Mouse (Mus musculus): ENCODE results near the gene Rfx7.
"Not testable (repeated sequence)": the region's sequence is repeated elsewhere in the genome, so short reads cannot be mapped to it uniquely, and the experiment has no call there.

The Rfx7 gene

DNA sequence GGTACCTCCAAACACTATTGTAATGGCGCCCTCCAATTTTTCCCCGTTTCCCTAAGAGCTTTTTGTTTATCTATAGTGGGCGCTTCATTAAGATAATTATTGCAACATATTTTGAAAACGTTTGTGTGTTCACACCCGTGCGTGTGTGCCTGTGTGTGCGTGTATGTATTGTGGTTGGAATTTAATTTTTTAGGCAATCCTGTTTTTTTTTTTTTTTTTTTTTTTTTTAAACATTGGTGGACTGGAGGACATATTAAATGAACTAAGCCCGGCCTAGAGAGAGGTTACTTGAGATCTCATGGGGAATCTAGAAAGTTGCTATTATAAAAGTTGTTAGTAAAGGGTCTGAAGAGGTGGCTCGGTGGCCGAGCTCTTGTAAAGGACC lies 131.5 kb downstream of the Rfx7 start:
- in situ Hi-C loops (cut with MseI, MboI): no loop called here

DNA sequence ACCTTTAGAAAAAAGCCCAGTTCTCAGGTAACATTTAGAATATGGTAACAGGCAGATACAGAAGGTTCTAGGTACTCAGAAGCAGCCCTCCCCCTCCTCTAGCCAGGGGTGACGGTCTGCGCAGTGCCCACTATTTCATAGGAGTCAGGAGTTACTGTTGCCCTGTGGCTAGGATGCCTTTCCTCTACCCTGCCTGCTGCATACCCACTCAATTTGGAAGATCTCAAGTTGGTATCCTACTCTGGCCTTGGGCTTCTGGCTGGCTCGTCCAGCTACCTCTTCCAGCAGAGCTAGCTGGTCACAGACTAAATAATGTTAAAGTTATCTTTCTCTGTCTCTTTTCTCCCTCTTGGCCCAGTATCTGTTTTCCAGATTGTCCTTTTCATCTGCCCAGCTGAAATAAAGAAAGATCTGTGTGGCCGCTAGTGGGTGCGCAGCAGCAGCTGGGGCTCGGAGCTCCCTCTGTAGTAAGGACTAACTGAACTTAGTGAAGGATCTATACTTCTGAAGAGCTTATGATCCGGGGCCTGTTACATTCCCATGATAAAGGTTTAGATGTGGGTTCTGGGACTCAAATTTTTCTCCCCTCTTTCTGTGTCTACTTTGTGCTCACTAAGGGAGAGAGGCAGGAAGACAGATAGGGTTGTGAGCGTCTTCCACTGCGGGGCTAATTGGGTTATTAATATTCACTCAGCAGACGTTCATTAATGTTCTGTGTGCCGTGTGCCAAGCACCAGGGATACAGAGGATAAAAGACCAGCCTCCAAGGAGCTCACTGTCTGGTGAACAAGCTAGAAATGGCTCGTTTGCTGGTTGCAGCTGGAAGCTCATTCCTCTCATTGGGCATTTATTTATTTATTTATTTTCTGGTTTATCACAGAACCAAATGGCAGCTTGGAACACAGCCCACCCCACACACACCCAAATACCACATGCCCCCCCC lies 132.6 kb downstream of the Rfx7 start:
- in situ Hi-C loops (cut with MseI, MboI): no loop called here

DNA sequence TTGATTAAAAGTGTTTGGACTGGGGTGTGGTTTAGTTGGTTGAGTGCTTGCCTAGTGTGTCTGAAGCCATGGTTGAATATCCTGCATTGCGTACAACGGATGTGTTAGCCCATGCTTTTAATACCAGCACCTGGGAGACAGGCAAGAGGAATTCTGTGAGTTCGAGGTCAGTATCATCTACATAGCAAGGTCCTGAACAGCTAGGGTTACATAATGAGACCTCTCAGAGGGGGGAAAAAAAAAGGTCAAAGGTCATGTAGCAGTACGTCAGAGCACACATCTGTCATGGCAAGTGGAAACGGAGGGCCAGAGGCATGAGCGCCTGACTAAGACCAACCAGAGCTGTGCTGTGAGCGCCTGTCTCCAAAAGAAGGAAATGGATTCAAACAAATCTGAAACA lies 133.5 kb downstream of the Rfx7 start:
- in situ Hi-C loops (cut with MseI, MboI): no loop called here

DNA sequence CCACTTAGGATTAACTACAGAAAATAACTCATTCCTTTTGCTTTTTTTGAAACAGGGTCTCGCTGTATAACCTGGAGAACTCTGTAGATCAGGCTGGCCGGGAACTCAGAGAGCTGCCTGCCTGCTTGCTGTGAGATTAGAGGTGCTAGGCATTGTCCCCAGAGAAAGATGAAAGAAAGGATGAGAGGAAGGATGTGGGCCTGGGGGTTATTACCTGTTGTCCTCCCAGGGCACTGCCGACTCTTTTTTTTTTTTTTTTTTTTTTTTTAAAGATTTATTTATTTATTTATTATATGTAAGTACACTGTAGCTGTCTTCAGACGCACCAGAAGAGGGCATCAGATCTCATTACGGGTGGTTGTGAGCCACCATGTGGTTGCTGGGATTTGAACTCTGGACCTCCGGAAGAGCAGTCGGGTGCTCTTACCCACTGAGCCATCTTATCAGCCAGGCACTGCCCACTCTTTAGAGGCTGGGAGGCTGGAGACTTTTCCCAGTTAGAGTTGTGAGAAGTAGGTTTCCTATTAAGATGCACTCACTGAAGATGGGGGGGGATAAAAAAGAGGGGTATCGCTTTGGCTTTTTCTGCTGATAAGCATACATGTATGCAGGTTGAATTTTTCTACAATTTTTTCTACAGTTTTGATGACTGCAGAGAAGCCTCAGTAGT lies 134.4 kb downstream of the Rfx7 start:
- in situ Hi-C loops (cut with MseI, MboI): not testable (repeated sequence)

DNA sequence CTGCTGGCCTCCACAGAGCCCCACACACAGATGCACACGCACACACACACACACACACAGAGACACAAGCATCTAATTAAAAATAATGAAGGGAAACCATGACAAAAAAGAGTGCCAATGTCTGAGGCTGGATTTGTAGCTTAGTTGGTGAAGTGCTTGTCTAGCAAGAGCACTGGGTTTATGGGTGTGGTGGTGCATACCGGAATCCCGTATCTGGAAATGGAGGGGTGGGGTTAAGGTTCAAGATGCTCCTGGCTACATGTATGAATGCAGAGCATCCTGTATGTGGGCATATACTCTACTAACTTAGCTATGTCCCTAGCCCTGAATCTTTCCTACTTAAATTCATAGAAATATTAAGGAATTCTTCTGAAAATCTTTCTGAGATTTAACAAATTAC lies 135.1 kb downstream of the Rfx7 start:
- in situ Hi-C loops (cut with MseI, MboI): no loop called here

DNA sequence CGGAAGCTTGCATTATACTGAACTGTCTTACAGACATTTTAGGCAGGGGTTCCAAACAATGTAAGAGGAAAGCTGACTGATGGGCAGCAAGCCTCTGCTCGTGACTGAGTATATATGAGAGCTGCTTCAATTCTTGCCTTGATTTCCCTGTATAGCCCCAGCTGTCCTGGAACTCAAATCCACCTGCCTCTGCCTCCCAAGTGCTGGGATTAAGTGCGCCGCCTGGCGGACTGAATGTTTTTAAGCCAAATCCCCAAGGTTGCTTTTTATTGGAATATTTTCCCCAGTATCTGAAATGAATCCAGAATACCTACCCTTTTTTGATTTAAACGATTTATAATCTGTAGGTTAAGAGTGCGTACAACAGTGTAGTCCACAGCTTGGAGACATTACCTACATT lies 137.3 kb downstream of the Rfx7 start:
- in situ Hi-C loops (cut with MseI, MboI): no loop called here

DNA sequence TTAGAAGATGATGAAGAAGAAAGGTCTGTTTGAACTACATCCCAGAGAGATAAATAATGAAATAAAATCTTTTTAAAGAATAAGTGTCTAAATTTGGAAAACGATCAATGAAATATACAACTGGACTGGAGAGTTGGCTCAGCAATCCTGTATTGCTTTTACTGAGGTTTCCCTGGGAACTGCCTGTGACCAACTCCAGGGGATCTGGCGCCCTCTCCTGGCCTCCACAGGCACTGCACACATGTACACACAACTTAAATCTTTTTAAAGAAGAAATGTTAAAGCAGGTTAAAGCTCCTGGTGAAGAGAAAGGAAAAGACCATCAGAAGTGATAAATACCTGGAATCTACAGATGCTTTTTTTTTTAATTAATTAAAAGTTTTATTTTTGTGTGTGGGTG lies 140.3 kb downstream of the Rfx7 start:
- in situ Hi-C loops (cut with MseI, MboI): loop anchor here (5.0 kb wide), 1 partner anchor 35 kb away; no protein-coding TSS in a partner anchor

Measured in mouse trophoblast stem cell (cell line).